ENCODE assay signal across 8 mouse cellular contexts in the genomic region with DNA sequence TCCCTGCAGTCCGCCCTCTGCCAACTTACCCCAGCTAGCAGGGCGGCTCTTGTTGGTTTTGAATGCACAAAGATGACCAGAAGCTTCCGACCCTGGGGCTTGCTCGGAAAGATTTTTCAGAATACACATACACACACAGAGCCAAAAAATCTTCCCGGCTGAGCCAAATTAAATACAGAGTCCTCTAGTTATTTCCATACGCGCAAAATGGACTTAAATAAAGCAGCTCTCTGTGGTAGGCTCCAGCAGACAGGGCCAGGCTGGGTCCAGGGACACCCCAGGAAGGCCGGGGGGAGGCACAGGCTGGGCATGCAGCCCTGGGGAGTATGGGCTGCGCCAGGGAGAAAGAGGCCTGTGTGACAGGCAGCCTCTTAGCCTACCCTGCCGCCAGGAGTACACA.
DNase-seq lines count a peak whose midpoint lies in the region; ATAC-seq and TF ChIP-seq lines count a peak whose summit lies in the region.

No protein-coding gene starts in this region.

- no peak for TF ChIP-seq CTCF in lung, embryonic 14.5 days (IDR thresholded peaks at IDR 0.05; ENCODE audit: low read depth)
- no peak for TF ChIP-seq CTCF in lung, adult 2 months (IDR thresholded peaks at IDR 0.05; ENCODE audit: insufficient read depth, low read length)
- TF ChIP-seq CTCF in kidney, adult 2 months (conservative IDR thresholded peaks at IDR 0.05; ENCODE audit: insufficient read depth, insufficient read length, low read depth, low read length): no peak

- H3K36me3 ChIP-seq in lung, embryonic 14.5 days (ENCODE audit: insufficient read depth): no peaks in the 10 kb centered on the region
- H3K36me3 ChIP-seq in forebrain, embryonic 12.5 days (replicated peaks): no peaks in the 10 kb centered on the region
- H3K36me3 ChIP-seq in hindbrain, embryonic 11.5 days (ENCODE audit: control insufficient read depth, insufficient read depth, low read length): no peaks in the 10 kb centered on the region
- H3K36me3 ChIP-seq in kidney, adult 2 months (ENCODE audit: control insufficient read depth, insufficient read depth, low read length): no peaks in the 10 kb centered on the region

- H3K4me1 ChIP-seq in lung, embryonic 14.5 days (ENCODE audit: insufficient read depth): peaks cover 49% of the 10 kb centered on the region
- H3K4me1 ChIP-seq in lung, adult 2 months (ENCODE audit: control insufficient read depth, insufficient read depth, low read length): peaks cover 61% of the 10 kb centered on the region
- H3K4me1 ChIP-seq in forebrain, embryonic 12.5 days: peaks cover 61% of the 10 kb centered on the region
- peaks cover 15% of the 10 kb centered on the region for H3K4me1 ChIP-seq in hindbrain, embryonic 11.5 days (replicated peaks; ENCODE audit: control insufficient read depth, insufficient read depth, low read length)
- H3K4me1 ChIP-seq in kidney, adult 2 months (ENCODE audit: control insufficient read depth, insufficient read depth, low read length): peaks cover 73% of the 10 kb centered on the region

- H3K9me3 ChIP-seq in lung, embryonic 14.5 days (ENCODE audit: low read depth, low read length): no peaks in the 10 kb centered on the region
- H3K9me3 ChIP-seq in forebrain, embryonic 12.5 days: no peaks in the 10 kb centered on the region
- no peaks in the 10 kb centered on the region for H3K9me3 ChIP-seq in hindbrain, embryonic 11.5 days (ENCODE audit: control insufficient read depth, low read length)

- no peak overlapping the region for H3K4me2 ChIP-seq in lung, embryonic 14.5 days
- no peak overlapping the region for H3K4me2 ChIP-seq in forebrain, embryonic 12.5 days
- no peak overlapping the region for H3K4me2 ChIP-seq in hindbrain, embryonic 11.5 days (replicated peaks; ENCODE audit: low read depth, low read length)

- H3K4me3 ChIP-seq in lung, embryonic 14.5 days (ENCODE audit: low read depth, low read length): no peak overlapping the region
- H3K4me3 ChIP-seq in lung, adult 2 months (replicated peaks; ENCODE audit: extremely low read depth, low read depth, low read length): no peak overlapping the region
- H3K4me3 ChIP-seq in forebrain, embryonic 12.5 days (replicated peaks): no peak overlapping the region
- no peak overlapping the region for H3K4me3 ChIP-seq in hindbrain, embryonic 11.5 days (ENCODE audit: low read depth, low read length)
- no peak overlapping the region for H3K4me3 ChIP-seq in kidney, adult 2 months (ENCODE audit: insufficient read depth, low read depth, low read length)

- no peaks in the 10 kb centered on the region for H3K27me3 ChIP-seq in lung, embryonic 14.5 days (ENCODE audit: insufficient read depth, low read length)
- H3K27me3 ChIP-seq in forebrain, embryonic 12.5 days: no peaks in the 10 kb centered on the region
- H3K27me3 ChIP-seq in hindbrain, embryonic 11.5 days (ENCODE audit: control insufficient read depth, insufficient read depth, low read length): no peaks in the 10 kb centered on the region
- no peaks in the 10 kb centered on the region for H3K27me3 ChIP-seq in kidney, adult 2 months (replicated peaks; ENCODE audit: control insufficient read depth, insufficient read depth, low read length)

- no peak for ATAC-seq in lung, embryonic 14.5 days (ENCODE audit: insufficient read depth)
- ATAC-seq in forebrain, embryonic 12.5 days (ENCODE audit: low FRiP score): no peak
- ATAC-seq in hindbrain, embryonic 11.5 days (ENCODE audit: low FRiP score): no peak

- 78% methylated on average over 10 of the region's 10 CpGs for WGBS in lung, embryonic 14.5 days
- 21% methylated on average over 10 of the region's 10 CpGs for WGBS in lung, adult 2 months
- WGBS in forebrain, embryonic 12.5 days: 85% methylated on average over 10 of the region's 10 CpGs
- 89% methylated on average over 10 of the region's 10 CpGs for WGBS in hindbrain, embryonic 11.5 days
- 63% methylated on average over 10 of the region's 10 CpGs for WGBS in kidney, adult 2 months

- intact Hi-C loops in gastrocnemius, postnatal 36 days (cut with DNase I): no loop called here

- no peak for TF ChIP-seq POLR2A in lung, adult 2 months (IDR thresholded peaks at IDR 0.05; ENCODE audit: borderline replicate concordance, extremely low read depth, low read depth, low read length)
- TF ChIP-seq POLR2A in kidney, adult 2 months (IDR thresholded peaks at IDR 0.05; ENCODE audit: low read depth, low read length): no peak

- H3K9ac ChIP-seq in lung, embryonic 14.5 days: no peak overlapping the region
- peak overlapping the region; percentile 41; the same call in 1 of the 2 replicates for H3K9ac ChIP-seq in forebrain, embryonic 12.5 days
- no peak overlapping the region for H3K9ac ChIP-seq in hindbrain, embryonic 11.5 days (ENCODE audit: low read depth, low read length)

- DNase-seq in lung, embryonic 14.5 days: no peak
- no peak for DNase-seq in lung, adult 2 months
- no peak for DNase-seq in hindbrain, embryonic 11.5 days (ENCODE audit: low spot score)
- DNase-seq in lung, postnatal 36 days: peak; percentile 42
- no peak for DNase-seq in ovary, postnatal 10 days (ENCODE audit: low spot score)
- DNase-seq in kidney, adult 2 months: no peak
- DNase-seq in gastrocnemius, postnatal 36 days: no peak

- peak overlapping the region; percentile 69 for H3K27ac ChIP-seq in lung, embryonic 14.5 days (ENCODE audit: low read depth)
- H3K27ac ChIP-seq in forebrain, embryonic 12.5 days: no peak overlapping the region
- H3K27ac ChIP-seq in hindbrain, embryonic 11.5 days (ENCODE audit: low read depth, low read length): 0 out of 2 replicates have a peak overlapping the region, but pooled peaks have one; percentile 20
- H3K27ac ChIP-seq in kidney, adult 2 months (ENCODE audit: insufficient read depth, low read depth, low read length): no peak overlapping the region

Comparison
In these comparisons a context has a peak if more than half of its experiments do, and no peak if none do; other contexts are left out.
1. H3K27ac ChIP-seq: peak in lung, embryonic 14.5 days (single experiment) and hindbrain, embryonic 11.5 days (single experiment); none in forebrain, embryonic 12.5 days (single experiment) and kidney, adult 2 months (single experiment).